Mouse (Mus musculus) erythroblast, embryonic 14.5 days (primary cell): ENCODE results near the gene Gm13539.

ENCODE experiments used
- GATA1 ChIP-seq: IDR thresholded peaks from 2 replicates; pipeline ENCODE4 v1.6.1; 2012; ENCODE audit warnings: low read length, inconsistent platforms, mixed read lengths
- TAL1 ChIP-seq: IDR thresholded peaks from 3 replicates; pipeline ENCODE4 v1.6.1; 2012; ENCODE audit warnings: low read length, inconsistent platforms, mixed read lengths

DNA sequence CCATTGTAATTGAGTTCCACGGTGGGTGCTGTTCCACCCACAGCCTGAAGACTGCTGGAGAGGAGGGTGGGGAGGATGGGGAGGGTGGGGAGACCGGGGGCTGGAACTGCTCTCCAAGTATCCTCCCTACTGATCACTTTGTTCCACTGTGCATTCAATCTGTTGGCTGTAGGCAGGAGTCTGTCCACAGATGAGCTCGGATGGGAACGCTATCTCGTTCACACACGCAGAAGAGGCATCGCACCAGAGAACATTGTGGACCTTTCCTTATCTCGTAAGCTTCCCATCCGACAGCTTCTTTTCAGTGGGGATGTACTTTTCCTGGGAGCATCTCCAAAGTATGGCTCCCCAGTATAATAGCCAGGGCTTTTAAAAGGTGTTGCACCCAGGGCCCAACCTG is 3.0 kb upstream of the Gm13539 start:
- no peak for TF ChIP-seq TAL1
- no peak for TF ChIP-seq GATA1
